Mouse (Mus musculus): ENCODE data around the gene Gm21083.
A peak's percentile ranks its signal among the peaks of the same experiment; 100 is the strongest.
"Not testable (repeated sequence)": the region's sequence is repeated elsewhere in the genome, so short reads cannot be mapped to it uniquely, and the experiment has no call there.

Gm21083 gene

DNA sequence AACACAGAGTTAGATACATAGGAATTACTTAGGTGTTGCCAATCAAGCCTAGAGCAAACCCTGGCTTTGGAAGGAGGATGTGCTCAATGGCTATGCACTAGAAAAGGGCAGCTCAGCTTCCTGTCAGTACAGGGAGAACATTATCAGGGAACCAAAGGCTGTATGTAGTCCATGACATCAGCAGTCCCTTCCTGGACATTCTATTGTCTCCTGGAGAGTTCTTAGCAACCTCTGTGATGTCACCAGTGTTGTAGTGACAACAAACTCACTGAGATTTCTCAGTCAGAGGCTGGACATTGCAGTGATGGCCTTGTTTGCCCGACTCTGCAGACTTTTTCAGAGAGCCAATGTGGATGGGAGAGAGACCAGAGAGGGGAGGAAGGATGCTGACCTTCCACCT lies at the start of gene Gm21083:
Gene Gm21083, plus strand, starts transcription at position 301 of the 400 bp plus-strand sequence.
- not testable (repeated sequence) for DNase-seq (ENCODE audit: low spot score)

DNA sequence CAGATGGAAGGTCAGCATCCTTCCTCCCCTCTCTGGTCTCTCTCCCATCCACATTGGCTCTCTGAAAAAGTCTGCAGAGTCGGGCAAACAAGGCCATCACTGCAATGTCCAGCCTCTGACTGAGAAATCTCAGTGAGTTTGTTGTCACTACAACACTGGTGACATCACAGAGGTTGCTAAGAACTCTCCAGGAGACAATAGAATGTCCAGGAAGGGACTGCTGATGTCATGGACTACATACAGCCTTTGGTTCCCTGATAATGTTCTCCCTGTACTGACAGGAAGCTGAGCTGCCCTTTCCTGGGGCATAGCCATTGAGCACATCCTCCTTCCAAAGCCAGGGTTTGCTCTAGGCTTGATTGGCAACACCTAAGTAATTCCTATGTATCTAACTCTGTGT lies 48.0 kb upstream of the Gm21083 start, which contains the start of gene Gm21190:
Gene Gm21190, minus strand, starts transcription at position 101 of the 400 bp plus-strand sequence.
- DNase-seq (ENCODE audit: low spot score): not testable (repeated sequence)

DNA sequence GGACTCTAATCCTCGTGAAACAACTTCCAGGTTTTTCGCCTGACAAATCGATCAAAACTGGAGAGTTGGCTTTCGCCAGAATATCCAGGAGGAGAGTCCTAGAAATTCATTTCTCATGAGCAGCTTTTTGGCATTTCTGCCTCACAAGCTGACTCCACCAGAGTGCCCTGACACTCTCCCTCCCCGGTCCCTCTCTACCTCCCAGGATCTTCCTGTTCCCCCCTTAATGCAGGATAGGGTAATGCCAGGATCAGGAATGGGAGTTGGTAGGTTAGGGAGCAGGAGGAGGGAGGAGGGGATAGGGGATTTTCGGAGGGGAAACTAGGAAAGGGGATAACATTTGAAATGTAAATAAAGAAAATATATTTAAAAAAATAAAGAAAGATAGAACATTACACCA lies 28.5 kb upstream of the Gm21083 start:
- DNase-seq (ENCODE audit: low spot score): not testable (repeated sequence)

DNA sequence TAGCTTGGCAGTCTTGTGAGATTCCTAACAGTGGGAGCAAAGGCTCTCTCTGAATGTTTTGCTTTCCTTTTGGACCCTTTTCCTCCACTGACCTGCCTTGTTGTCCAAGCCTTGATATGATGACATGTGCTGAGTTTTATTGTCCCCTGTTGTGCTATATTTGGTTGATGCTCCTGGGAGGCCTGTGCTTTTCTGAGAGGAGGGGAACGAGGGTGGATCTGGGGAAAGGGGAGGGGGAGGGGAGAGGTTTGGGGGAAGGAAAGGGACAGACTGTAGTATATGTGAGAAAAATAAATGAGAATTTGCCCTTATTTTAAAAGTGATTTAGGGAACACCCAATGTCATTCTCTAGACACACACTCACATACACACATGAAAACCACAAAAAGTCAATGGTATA lies 28.0 kb upstream of the Gm21083 start:
- DNase-seq (ENCODE audit: low spot score): not testable (repeated sequence)

DNA sequence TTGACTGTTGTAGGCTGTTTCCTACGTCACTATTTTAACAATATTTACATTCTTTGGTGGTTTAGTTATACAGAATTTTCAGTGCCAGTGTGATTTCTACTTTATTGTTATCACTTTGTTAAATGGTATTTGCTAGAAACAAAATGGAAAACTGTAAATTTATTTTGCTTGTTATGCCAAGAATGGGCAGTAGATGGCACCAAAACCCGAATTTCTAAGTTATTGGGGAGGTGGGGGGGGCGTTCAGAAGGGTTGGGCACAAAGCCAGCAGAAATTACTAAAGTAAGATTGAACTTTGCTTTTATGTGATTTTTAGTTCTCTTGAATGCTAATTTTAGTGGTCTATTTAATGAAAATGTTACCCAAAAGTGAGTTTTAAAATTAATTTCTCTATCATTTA lies 27.5 kb upstream of the Gm21083 start:
- DNase-seq (ENCODE audit: low spot score): not testable (repeated sequence)

DNA sequence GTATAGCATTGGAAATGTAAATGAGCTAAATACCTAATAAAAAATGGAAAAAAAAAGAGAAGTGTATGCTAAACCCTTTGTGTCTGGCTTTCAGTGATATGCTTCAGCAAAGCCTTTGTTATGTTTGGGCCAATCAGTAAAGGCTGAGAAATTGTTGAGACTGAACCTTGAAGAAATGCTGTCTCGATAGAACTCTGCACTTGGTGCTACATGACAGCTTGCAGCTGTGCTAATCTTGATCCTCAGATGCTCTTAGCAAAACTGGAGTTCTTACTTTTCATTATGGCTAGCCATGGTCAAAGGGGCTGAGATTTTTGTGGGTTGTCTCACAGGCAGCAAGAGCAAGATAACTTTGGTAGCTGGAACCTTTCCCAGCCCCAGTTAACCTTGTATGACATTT lies 18.5 kb upstream of the Gm21083 start:
- not testable (repeated sequence) for DNase-seq (ENCODE audit: low spot score)

DNA sequence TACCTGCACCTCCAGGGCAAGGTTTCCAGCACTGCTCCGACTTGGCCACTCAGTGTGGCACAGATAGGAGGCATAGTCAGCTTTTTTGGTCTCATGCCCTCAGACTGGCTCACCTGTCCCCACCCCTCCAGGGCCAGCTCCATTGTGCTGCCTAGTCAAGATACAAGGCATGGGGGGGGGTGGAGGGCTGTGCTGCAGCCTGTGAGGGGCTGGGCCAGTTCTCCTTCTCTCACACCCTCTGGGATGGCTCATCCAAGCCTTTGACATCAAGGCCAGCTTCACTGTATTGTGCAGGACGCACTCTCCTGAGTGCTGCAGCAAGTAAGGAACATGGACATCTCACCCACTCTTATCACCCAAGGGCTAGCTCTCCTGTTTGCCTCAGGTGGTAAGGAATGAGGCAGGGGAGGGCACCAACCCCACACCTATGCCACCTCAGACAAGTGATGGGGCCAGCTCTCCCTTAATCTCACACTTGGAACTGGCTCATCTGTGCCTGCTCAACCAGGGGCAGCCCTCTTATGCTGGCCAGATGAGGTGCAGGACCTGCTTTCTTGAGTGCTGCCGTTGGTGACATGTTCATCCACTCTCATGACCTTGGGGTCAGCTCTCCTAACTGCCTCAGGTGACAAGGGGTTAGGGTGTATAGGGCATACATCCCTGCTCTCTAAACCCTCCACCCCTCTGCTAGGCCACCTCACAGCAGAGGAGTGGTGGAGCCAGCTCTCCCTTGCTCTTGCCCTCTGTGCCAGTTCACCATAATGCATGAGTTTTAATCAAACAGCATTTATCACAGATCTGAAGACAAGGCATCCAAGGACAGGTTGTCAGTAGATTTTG lies 15.5 kb upstream of the Gm21083 start:
- DNase-seq (ENCODE audit: low spot score): not testable (repeated sequence)

DNA sequence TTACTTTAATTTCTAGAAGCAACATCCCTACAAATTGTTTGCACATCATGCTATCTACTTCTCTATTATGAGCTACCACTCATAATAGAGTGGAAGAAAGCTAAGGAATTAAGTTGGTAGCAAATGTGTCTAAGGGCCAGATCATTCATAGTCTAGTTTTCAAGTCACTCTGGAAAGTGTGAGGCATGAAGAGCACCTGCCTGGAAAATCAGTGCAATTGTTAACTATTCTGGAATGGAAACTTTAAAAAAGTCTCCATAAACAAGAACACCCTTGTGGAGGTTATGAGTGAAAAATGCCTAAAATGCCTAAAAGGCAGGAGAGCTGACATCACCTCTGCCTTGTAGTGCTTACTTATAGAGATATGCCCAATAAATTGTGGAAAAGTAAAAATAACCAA lies 3.4 kb upstream of the Gm21083 start:
- not testable (repeated sequence) for DNase-seq (ENCODE audit: low spot score)

DNA sequence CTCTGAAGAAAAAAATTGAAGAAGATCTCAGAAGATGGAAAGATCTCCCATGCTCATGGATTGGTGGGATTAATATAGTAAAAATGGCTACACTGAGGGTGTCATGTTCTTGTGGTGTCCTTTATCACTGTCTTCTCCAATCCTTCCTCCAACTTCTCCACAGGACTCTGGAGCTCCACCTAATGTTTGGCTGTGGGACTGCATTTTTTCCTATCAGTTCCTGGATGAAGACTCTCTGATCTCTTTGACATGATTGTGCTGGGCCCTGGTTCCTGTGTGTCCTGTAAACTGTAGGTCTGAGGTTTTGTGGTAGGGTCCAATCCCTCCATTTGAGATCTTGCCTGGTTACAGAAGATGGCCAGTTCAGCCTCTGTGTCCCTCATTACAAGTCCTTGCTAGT lies 9.2 kb downstream of the Gm21083 start:
- not testable (repeated sequence) for DNase-seq (ENCODE audit: low spot score)

DNA sequence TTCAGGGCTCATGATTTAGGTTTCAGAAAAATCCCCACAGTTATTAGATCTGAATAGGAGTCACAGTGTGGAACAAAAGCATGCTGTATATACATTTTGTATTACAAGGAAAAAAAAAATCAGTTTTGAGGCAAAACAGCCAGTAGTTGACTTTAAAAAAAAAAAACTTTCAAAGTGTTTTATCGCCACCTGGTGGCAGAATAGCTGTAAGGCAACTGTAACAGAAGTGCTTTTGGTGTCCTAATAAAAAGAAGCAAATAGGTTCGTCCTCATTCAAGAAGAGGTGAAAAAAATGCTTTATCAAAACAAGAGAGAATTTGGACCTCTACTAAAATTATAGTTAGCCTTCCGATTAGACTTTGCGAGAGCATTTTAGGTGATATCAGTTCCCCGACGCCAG lies 11.2 kb downstream of the Gm21083 start:
- not testable (repeated sequence) for DNase-seq (ENCODE audit: low spot score)

DNA sequence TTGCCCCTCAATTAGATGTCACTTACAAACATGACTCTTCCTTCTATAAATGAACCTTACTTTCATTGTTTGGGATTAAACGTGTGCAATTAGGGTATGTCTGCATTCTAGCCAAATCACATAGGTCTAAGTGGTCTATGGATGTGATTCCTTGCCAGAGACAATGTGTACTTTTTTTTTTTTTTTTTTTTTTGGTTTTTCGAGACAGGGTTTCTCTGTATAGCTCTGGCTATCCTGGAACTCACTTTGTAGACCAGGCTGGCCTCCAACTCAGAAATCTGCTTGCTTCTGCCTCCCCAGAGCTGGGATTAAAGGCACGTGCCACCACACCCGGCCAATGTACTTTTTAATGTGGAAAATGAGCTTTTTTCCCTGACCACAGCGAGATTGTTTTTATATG lies 13.5 kb downstream of the Gm21083 start:
- not testable (repeated sequence) for DNase-seq (ENCODE audit: low spot score)

DNA sequence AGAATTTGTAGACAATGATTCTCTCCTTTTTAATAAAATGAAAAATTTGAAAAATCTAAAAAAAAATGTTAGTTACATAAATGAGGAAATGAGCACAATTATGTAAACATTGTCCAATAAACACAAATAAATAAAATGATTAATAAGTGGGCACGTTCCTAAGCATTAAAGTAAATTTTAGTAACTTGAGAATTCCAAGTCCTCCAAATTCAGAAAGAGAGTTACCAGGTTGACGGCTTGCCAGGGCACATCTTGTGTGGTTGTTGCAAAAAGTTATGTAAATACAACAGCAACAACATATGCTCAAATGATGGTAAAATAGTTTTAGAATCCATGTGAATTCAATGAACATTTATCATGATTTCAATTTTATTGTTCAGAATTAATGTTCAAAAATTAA lies 14.4 kb downstream of the Gm21083 start:
- DNase-seq (ENCODE audit: low spot score): not testable (repeated sequence)

DNA sequence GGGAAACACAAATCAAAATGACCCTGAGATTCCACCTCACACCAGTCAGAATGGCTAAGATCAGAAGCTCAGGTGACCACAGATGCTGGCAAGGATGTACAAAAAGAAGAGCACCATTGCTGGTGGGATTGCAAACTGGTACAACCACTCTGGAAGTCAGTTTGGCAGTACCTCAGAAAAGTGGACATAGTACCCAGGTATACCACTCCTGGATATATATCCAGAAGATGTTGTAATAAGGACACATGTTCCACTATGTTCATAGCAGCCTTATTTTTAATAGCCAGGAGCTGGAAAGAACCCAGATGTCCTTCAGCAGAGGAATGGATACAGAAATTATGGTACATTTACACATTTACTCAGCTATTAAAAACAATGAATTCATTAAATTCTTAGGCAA lies 21.7 kb downstream of the Gm21083 start:
- not testable (repeated sequence) for DNase-seq (ENCODE audit: low spot score)

DNA sequence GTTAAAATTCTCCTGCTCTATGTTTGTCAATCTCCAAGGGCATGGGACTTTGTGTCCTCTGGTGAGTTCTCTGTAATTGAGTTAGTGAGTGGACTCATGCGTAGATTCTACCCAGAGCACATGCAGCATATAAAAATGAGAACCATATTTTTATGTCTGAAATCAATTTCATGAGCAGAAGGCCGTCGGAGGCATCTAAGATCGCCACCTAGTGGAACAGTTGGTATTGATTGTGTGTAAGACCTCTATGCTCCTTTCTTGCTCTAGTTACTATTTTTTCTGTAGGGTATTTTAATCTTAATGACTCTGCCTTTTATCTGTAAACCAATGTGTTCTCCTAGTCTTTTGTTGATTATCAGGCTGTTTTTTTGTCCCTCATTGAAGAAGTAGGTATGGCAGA lies 23.2 kb downstream of the Gm21083 start:
- DNase-seq (ENCODE audit: low spot score): not testable (repeated sequence)

DNA sequence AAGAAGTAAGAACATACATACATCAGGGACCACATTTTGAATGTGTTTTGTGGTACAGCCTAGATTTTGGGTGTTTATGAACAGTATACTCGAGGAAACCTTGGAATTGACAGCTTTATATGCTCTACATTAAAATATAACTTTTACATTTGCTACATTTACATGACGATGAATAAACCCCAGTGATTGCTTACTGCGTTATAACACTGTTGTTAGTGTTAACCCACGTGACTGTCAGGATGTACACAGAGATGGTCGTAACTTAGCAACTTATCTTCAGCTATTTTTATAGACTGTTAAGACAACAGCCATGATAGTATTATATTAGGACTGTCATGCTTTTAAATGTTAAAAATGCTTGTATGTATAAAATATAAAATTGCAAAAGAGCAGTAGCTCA lies 24.3 kb downstream of the Gm21083 start:
- not testable (repeated sequence) for DNase-seq (ENCODE audit: low spot score)

DNA sequence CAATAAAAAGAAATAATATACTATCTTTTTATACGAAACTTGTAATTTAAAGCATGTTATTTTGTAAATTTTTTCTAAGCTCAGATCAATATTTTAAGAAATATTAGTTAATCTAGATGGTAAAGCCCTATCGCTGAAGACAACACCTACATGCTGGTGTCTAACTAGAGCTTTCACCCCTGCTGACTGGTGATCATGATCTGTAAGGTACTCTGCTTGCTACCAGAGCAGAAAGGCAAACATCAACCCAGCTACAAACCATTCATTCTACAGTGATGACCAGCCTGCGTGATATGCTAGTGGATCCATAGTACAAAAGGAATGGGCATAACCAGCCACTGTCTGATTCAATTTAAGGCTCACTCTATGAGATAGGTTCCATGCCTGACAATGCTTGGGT lies 24.8 kb downstream of the Gm21083 start:
- not testable (repeated sequence) for DNase-seq (ENCODE audit: low spot score)

DNA sequence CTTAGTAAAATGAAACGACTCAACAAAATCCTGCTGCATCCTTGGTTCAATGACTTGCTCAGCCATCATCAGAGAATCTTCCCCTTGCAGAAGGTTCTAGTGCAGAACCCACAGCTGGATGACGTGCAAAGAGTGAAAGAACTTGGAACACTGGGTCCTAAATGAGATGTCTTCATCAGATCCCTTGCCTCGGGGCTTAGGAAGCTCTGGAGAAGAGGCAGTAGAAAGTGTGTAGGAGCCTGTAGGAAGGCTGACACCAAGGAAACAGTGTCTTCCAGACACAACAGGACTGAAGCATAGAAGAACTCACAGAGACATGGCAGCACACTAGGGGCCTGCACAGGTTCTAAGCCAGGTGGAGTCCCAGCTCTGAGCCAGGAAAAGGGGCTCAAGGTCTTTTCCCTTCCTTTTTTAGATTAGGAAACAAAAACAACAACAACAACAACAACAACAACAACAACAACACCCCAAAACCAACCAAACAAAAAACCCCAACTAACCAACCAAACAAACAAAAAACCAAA lies 25.4 kb downstream of the Gm21083 start:
- not testable (repeated sequence) for DNase-seq (ENCODE audit: low spot score)

DNA sequence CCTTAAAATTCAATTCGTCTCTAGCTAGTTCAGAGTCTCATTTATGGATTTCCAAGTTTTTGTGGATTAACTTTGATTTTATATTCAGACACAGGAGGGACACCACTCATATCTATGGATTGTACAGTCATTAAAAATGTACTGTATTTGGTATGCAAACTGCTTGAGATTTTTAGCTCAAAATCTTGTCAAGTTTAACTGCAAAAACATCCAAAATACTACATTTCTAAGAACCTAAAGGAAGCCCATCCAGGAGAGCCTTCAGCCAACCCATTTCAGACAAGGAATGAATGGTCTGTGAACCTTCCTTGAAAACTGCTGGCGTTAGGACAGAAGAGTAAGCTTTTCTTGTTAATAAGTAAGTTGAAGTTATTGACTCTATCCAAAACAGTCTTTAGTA lies 25.9 kb downstream of the Gm21083 start:
- not testable (repeated sequence) for DNase-seq (ENCODE audit: low spot score)

DNA sequence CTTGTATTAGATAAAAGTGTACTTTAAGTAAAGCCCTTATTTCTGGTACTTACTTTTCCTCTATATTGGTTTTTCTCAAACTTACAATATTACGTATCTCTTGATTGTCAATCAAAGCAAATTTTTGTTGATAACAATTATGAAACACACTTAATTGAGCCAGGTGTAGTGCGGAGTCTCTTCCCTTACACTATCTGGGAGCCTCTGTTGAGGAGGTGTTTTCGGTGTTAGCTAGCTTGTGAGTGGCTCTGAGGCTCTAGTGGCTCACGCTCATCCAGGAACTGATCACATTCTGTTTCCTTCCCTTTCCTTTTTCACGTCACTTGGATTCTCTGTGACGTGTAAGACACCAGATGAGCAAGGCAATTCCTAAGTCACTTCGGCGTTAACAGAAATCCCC lies 26.5 kb downstream of the Gm21083 start:
- not testable (repeated sequence) for DNase-seq (ENCODE audit: low spot score)

DNA sequence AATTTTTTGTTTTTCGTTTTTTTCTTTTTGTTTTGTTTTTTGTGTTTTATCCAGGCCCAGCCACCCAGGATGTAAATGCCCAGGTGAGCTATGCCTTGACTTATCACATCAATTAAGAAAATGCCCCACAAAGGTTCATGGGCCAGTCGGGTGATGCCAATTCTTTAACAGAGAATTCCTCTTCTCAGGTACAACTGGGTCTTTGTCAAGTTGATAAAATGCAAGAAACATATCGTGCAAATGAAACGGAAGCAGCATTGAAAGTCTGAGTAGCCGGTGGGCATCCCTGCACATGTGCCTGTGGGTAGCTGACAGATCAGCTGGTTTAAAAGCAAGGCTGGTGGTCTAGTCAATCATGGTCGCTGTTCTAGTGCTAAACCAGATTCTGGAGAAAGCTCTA lies 29.5 kb downstream of the Gm21083 start:
- DNase-seq (ENCODE audit: low spot score): peak; percentile 14

DNA sequence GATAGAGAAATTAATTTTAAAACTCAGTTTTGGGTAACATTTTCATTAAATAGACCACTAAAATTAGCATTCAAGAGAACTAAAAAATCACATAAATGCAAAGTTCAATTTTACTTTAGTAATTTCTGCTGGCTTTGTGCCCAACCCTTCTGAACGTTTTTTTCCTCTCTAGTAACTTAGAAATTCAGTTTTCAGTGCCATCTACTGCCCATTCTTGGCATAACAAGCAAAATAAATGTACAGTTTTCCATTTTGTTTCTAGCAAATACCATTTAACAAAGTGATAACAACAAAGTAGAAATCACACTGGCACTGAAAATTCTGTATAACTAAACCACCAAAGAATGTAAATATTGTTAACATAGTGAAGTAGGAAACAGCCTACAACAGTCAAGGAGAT lies 33.6 kb downstream of the Gm21083 start:
- not testable (repeated sequence) for DNase-seq (ENCODE audit: low spot score)

DNA sequence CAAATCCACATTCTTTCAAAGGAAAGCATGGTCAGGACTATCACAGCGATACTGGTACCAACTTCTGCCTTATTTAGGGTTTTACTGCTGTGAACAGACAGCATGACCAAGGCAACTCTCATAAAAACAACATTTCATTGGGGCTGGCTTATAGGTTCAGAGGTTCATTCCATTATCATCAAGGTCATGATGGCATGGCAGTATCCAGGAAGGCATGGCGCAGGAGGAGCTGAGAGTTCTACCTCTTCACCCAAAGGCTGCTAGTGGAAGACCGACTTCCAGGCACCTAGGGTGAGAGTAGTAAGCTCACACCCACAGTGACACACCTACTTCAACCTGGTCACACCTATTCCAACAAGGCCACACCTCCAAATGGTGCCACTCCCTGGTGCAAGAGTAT lies 39.1 kb downstream of the Gm21083 start:
- not testable (repeated sequence) for DNase-seq (ENCODE audit: low spot score)

DNA sequence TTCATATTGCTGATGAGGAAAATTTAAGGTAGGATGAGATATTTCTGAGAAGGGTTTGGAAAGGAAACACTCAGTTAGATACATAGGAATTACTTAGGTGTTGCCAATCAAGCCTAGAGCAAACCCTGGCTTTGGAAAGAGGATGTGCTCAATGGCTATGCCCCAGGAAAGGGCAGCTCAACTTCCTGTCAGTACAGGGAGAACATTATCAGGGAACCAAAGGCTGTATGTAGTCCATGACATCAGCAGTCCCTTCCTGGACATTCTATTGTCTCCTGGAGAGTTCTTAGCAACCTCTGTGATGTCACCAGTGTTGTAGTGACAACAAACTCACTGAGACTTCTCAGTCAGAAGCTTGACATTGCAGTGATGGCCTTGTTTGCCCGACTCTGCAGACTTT lies 41.6 kb downstream of the Gm21083 start, which contains the start of gene Speer4d:
Gene Speer4d, plus strand, starts transcription at position 301 of the 400 bp plus-strand sequence.
- not testable (repeated sequence) for DNase-seq (ENCODE audit: low spot score)

Measured in testis, postnatal 14 days (tissue).